ENCODE assay signal across 13 mouse cellular contexts in genomic region chr1:85775136-85775535, GRCm38 (mm10). TPM values are rescaled to one million over a fixed set of nuclear protein-coding genes. Genes with fewer than 3 reads are reported as not detected.
A peak's percentile ranks its signal among the peaks of the same experiment; 100 is the strongest.
DNase-seq lines count a peak whose midpoint lies in the region; ATAC-seq lines count a peak whose summit lies in the region.
"Had no signal": no experiment of that assay in that cellular context is flagged by ENCODE, and none has a peak within 500 bp of the region (broad histone marks: within the 10 kb centered on the region; RNA-seq: fewer than 3 reads in every experiment).

No protein-coding gene starts in this region.

- H3K4me2 ChIP-seq in heart, embryonic 12.5 days, result no peak overlapping the region
- H3K4me2 ChIP-seq in midbrain, embryonic 16.5 days (ENCODE audit: low read length), result no peak overlapping the region
- H3K4me2 ChIP-seq: embryonic facial prominence, embryonic 13.5 days; intestine, embryonic 15.5 days; midbrain, embryonic 15.5 days had no signal

- no peaks in the 10 kb centered on the region for H3K36me3 ChIP-seq in heart, embryonic 12.5 days
- H3K36me3 ChIP-seq in midbrain, embryonic 16.5 days (ENCODE audit: control insufficient read depth, insufficient read depth, low read length), result no peaks in the 10 kb centered on the region
- H3K36me3 ChIP-seq: embryonic facial prominence, embryonic 13.5 days; intestine, embryonic 15.5 days; midbrain, embryonic 15.5 days had no signal

- no peak overlapping the region for H3K4me3 ChIP-seq in heart, embryonic 12.5 days
- H3K4me3 ChIP-seq in midbrain, embryonic 16.5 days (ENCODE audit: low read depth, low read length), result no peak overlapping the region
- H3K4me3 ChIP-seq: embryonic facial prominence, embryonic 13.5 days; intestine, embryonic 15.5 days; midbrain, embryonic 15.5 days had no signal

- no peak overlapping the region for H3K27ac ChIP-seq in heart, embryonic 12.5 days (ENCODE audit: poor library complexity, severe bottlenecking)
- no peak overlapping the region for H3K27ac ChIP-seq in midbrain, embryonic 16.5 days (ENCODE audit: low read length)
- H3K27ac ChIP-seq: embryonic facial prominence, embryonic 13.5 days; intestine, embryonic 15.5 days; midbrain, embryonic 15.5 days had no signal

- 0 out of 2 replicates have a peak, but pooled peaks cover 2% of the 10 kb centered on the region for H3K4me1 ChIP-seq in heart, embryonic 12.5 days (replicated peaks)
- no peaks in the 10 kb centered on the region for H3K4me1 ChIP-seq in midbrain, embryonic 16.5 days (ENCODE audit: control insufficient read depth, insufficient read depth, low read length)
- H3K4me1 ChIP-seq: embryonic facial prominence, embryonic 13.5 days; intestine, embryonic 15.5 days; midbrain, embryonic 15.5 days had no signal

- ATAC-seq in heart, embryonic 12.5 days (ENCODE audit: insufficient number of reproducible peaks, low FRiP score), result no peak
- ATAC-seq in midbrain, embryonic 16.5 days, result no peak
- ATAC-seq: forebrain, postnatal 0 days; intestine, embryonic 15.5 days; midbrain, embryonic 15.5 days had no signal

- H3K27me3 ChIP-seq in heart, embryonic 12.5 days (replicated peaks), result no peaks in the 10 kb centered on the region
- H3K27me3 ChIP-seq in midbrain, embryonic 16.5 days (ENCODE audit: control insufficient read depth, insufficient read depth, low read depth, low read length), result no peaks in the 10 kb centered on the region
- H3K27me3 ChIP-seq: embryonic facial prominence, embryonic 13.5 days; intestine, embryonic 15.5 days; midbrain, embryonic 15.5 days had no signal

- DNase-seq in adrenal gland, adult (ENCODE audit: inconsistent age in 2 of 2, low spot score in 1 of 2), result peak; percentile 80 to 84
- DNase-seq in adrenal gland, postnatal 4 days (ENCODE audit: low spot score in 2 of 2), result no peak
- peak; percentile 36 to 56 for DNase-seq in heart, adult 18-20 months
- peak; percentile 57 for DNase-seq in urinary bladder, postnatal 14 days (ENCODE audit: low spot score)
- DNase-seq in urinary bladder, postnatal 10 days (ENCODE audit: low spot score), result no peak
- DNase-seq in heart, postnatal 4 days, result peak; percentile 17
- DNase-seq: forebrain, postnatal 0 days; kidney, postnatal 14 days had no signal

- no peaks in the 10 kb centered on the region for H3K9me3 ChIP-seq in heart, embryonic 12.5 days (replicated peaks)
- H3K9me3 ChIP-seq in midbrain, embryonic 16.5 days (replicated peaks; ENCODE audit: control insufficient read depth, low read length, poor library complexity, severe bottlenecking), result no peaks in the 10 kb centered on the region
- H3K9me3 ChIP-seq: embryonic facial prominence, embryonic 13.5 days; intestine, embryonic 15.5 days; midbrain, embryonic 15.5 days had no signal

- no peak overlapping the region for H3K9ac ChIP-seq in heart, embryonic 12.5 days
- no peak overlapping the region for H3K9ac ChIP-seq in midbrain, embryonic 16.5 days (ENCODE audit: low read depth, low read length)
- H3K9ac ChIP-seq: embryonic facial prominence, embryonic 13.5 days; forebrain, postnatal 0 days; intestine, embryonic 15.5 days; midbrain, embryonic 15.5 days had no signal

- WGBS in heart, embryonic 12.5 days, result 79% methylated on average over 7 of the region's 7 CpGs
- 94% methylated on average over 7 of the region's 7 CpGs for WGBS in midbrain, embryonic 16.5 days

RNA-seq across cellular contexts. Expression of gene A630001G21Rik, which starts 3.3 kb away (rescaled TPM):
- 1 to 10 TPM in 1 of 2 experiments, under 1 TPM in 1; 0.76 to 1.5 TPM for total RNA-seq in adrenal gland, postnatal 4 days (2021)
- under 1 TPM; 0.65 to 0.82 TPM for total RNA-seq in heart, adult 18-20 months (2021)
- 1.3 and 1.4 TPM in 2 replicates for polyA plus RNA-seq in heart, embryonic 12.5 days (2016; fragmentation: Nextera tagmentation; extraction: Ambion mirVana)
- total RNA-seq in heart, postnatal 4 days (2021), result under 1 TPM; 0.54 to 0.88 TPM
- polyA plus RNA-seq in midbrain, embryonic 16.5 days (2015; fragmentation: Nextera tagmentation; extraction: Ambion mirVana), result 0.19 and 0.27 TPM in 2 replicates

RNA-seq across cellular contexts. Expression of gene Cab39, which starts 18.1 kb away (rescaled TPM):
- 100 to 1,000 TPM; 110 to 111 TPM for total RNA-seq in adrenal gland, postnatal 4 days (2021)
- total RNA-seq in heart, adult 18-20 months (2021), result 100 to 1,000 TPM; 118 to 119 TPM
- polyA plus RNA-seq in heart, embryonic 12.5 days (2016; fragmentation: Nextera tagmentation; extraction: Ambion mirVana), result 39.8 and 41.2 TPM in 2 replicates
- 100 to 1,000 TPM in 1 of 2 experiments, 10 to 100 TPM in 1; 90.7 to 102 TPM for total RNA-seq in heart, postnatal 4 days (2021)
- 49.4 and 51.1 TPM in 2 replicates for polyA plus RNA-seq in midbrain, embryonic 16.5 days (2015; fragmentation: Nextera tagmentation; extraction: Ambion mirVana)

Comparison
In these comparisons a context has a peak if more than half of its experiments do, and no peak if none do; other contexts are left out.
1. DNase-seq: peak in adrenal gland, adult (2 of 2), heart, adult 18-20 months (2 of 2), urinary bladder, postnatal 14 days (single experiment) and heart, postnatal 4 days (single experiment); none in adrenal gland, postnatal 4 days (0 of 2) and urinary bladder, postnatal 10 days (single experiment).